Mouse (Mus musculus): ENCODE data around the gene Fam129a. TPM values are rescaled to one million over a fixed set of nuclear protein-coding genes. Genes with fewer than 3 reads are reported as not detected.

The Fam129a gene
- polyA plus RNA-seq, 1 experiment: 5.8 TPM

- Histone ChIP-seq H3K4me3 (ENCODE audit: insufficient read depth, low read depth, low read length) (no peak overlapping the region), H3K27ac (ENCODE audit: insufficient read depth, low read depth, low read length) (no peak overlapping the region), H3K27me3 (replicated peaks; ENCODE audit: control insufficient read depth, insufficient read depth, low read length) (no peaks in the 10 kb centered on the region), H3K4me1 (ENCODE audit: control insufficient read depth, insufficient read depth, low read length) (peaks cover 16% of the 10 kb centered on the region; the same call in 1 of the 2 replicates), H3K36me3 (ENCODE audit: control insufficient read depth, insufficient read depth, low read length) (no peaks in the 10 kb centered on the region)
- WGBS: 92% methylated on average over 6 of the region's 6 CpGs
- no peak for DNase-seq
- TF ChIP-seq CTCF (conservative IDR thresholded peaks at IDR 0.05; ENCODE audit: insufficient read depth, insufficient read length, low read depth, low read length): no peak
- no peak for TF ChIP-seq POLR2A (IDR thresholded peaks at IDR 0.05; ENCODE audit: low read depth, low read length)
Measured at GRCm38 (mm10) chr1:151615625-151616024, 44.6 kb downstream of the Fam129a start.

DNA sequence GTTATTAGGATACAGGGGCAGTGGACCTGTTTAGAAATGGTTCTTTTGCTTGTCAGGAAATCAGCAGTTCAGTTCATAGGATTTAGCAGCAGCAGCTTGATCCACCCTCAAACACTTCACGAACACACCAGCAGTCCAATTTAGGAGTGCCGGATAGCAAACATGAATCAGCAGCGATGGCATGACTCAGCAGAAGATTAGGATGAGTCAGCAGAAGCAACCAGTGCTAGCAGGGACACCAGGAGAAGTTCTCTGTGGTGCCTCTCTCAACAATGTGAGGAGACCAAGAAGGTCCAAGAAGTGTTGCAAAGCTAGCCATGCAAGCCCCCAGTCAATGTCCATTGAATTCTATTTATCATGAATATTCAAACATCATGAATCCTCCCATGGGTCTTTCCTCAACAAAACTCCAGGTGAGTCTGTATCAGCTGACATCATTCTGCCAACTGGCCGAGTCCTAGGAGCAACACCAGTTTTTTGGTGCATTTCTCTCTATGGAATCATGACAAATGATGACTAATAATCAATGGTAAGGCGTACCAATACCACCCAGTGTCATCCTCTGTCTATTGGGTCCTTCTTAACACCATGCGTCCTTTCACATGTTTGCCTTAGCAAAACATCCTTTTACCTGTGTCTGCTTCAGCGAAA, 45.7 kb downstream of the Fam129a start:
- H3K27ac ChIP-seq (ENCODE audit: insufficient read depth, low read depth, low read length): no peak overlapping the region
- no peak for TF ChIP-seq CTCF (conservative IDR thresholded peaks at IDR 0.05; ENCODE audit: insufficient read depth, insufficient read length, low read depth, low read length)
- no peak for TF ChIP-seq POLR2A (IDR thresholded peaks at IDR 0.05; ENCODE audit: low read depth, low read length)
- no peak for DNase-seq
- H3K36me3 ChIP-seq (ENCODE audit: control insufficient read depth, insufficient read depth, low read length): no peaks in the 10 kb centered on the region
- 89% methylated on average over 7 of the region's 7 CpGs for WGBS
- H3K27me3 ChIP-seq (replicated peaks; ENCODE audit: control insufficient read depth, insufficient read depth, low read length): no peaks in the 10 kb centered on the region
- no peak overlapping the region for H3K4me3 ChIP-seq (ENCODE audit: insufficient read depth, low read depth, low read length)
- H3K4me1 ChIP-seq (ENCODE audit: control insufficient read depth, insufficient read depth, low read length): peaks cover 16% of the 10 kb centered on the region; the same call in 1 of the 2 replicates

GRCm38 (mm10) chr1:151618251-151618650, 47.3 kb downstream of the Fam129a start:
- H3K27me3 ChIP-seq (replicated peaks; ENCODE audit: control insufficient read depth, insufficient read depth, low read length): no peaks in the 10 kb centered on the region
- H3K27ac ChIP-seq (ENCODE audit: insufficient read depth, low read depth, low read length): no peak overlapping the region
- no peak overlapping the region for H3K4me3 ChIP-seq (ENCODE audit: insufficient read depth, low read depth, low read length)
- no peaks in the 10 kb centered on the region for H3K36me3 ChIP-seq (ENCODE audit: control insufficient read depth, insufficient read depth, low read length)
- no peak for DNase-seq
- no peak for TF ChIP-seq CTCF (conservative IDR thresholded peaks at IDR 0.05; ENCODE audit: insufficient read depth, insufficient read length, low read depth, low read length)
- no peak for TF ChIP-seq POLR2A (IDR thresholded peaks at IDR 0.05; ENCODE audit: low read depth, low read length)
- 72% methylated on average over 3 of the region's 3 CpGs for WGBS
- H3K4me1 ChIP-seq (ENCODE audit: control insufficient read depth, insufficient read depth, low read length): peaks cover 16% of the 10 kb centered on the region; the same call in 1 of the 2 replicates

DNA sequence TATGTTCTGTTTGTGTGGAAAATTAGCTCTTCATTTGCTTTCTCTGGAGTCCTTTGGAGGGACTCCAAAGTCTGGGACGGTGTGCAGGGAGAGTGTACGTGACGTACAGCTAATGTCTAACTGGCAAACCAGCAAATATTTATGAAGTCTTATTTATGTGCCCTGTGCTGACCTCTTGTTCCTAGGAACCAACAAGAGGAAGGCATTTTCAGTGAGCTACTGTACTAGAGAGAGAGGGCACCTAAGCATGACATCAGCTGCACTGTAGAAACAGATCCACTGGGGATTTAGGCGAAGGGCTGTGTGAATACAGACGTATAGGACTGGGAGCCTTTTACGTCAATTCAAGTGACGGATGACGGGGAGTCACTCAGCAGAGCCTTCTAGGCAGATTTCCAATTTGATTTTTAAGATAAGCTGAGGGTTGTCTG, 48.3 kb downstream of the Fam129a start:
- peak overlapping the region; percentile 43; the same call in 1 of the 2 replicates for H3K27ac ChIP-seq (ENCODE audit: insufficient read depth, low read depth, low read length)
- 32% methylated on average over 8 of the region's 8 CpGs for WGBS
- TF ChIP-seq CTCF (conservative IDR thresholded peaks at IDR 0.05; ENCODE audit: insufficient read depth, insufficient read length, low read depth, low read length): no peak
- TF ChIP-seq POLR2A (IDR thresholded peaks at IDR 0.05; ENCODE audit: low read depth, low read length): no peak
- H3K27me3 ChIP-seq (replicated peaks; ENCODE audit: control insufficient read depth, insufficient read depth, low read length): no peaks in the 10 kb centered on the region
- peaks cover 16% of the 10 kb centered on the region; the same call in 1 of the 2 replicates for H3K4me1 ChIP-seq (ENCODE audit: control insufficient read depth, insufficient read depth, low read length)
- peak; percentile 34 for DNase-seq
- H3K36me3 ChIP-seq (ENCODE audit: control insufficient read depth, insufficient read depth, low read length): no peaks in the 10 kb centered on the region
- H3K4me3 ChIP-seq (ENCODE audit: insufficient read depth, low read depth, low read length): no peak overlapping the region

- TF ChIP-seq POLR2A (IDR thresholded peaks at IDR 0.05; ENCODE audit: low read depth, low read length) (no peak), CTCF (conservative IDR thresholded peaks at IDR 0.05; ENCODE audit: insufficient read depth, insufficient read length, low read depth, low read length) (no peak)
- Histone ChIP-seq H3K27ac (ENCODE audit: insufficient read depth, low read depth, low read length) (no peak overlapping the region), H3K27me3 (replicated peaks; ENCODE audit: control insufficient read depth, insufficient read depth, low read length) (no peaks in the 10 kb centered on the region), H3K4me3 (ENCODE audit: insufficient read depth, low read depth, low read length) (no peak overlapping the region), H3K4me1 (ENCODE audit: control insufficient read depth, insufficient read depth, low read length) (peaks cover 16% of the 10 kb centered on the region; the same call in 1 of the 2 replicates), H3K36me3 (ENCODE audit: control insufficient read depth, insufficient read depth, low read length) (no peaks in the 10 kb centered on the region)
- DNase-seq: peak; percentile 38
Measured at GRCm38 (mm10) chr1:151620730-151621129, 49.7 kb downstream of the Fam129a start.

GRCm38 (mm10) chr1:151624442-151625226, 53.6 kb downstream of the Fam129a start:
- no peak for DNase-seq
- H3K27ac ChIP-seq (ENCODE audit: insufficient read depth, low read depth, low read length): no peak overlapping the region
- H3K4me1 ChIP-seq (ENCODE audit: control insufficient read depth, insufficient read depth, low read length): peaks cover 10% of the 10 kb centered on the region; the same call in 1 of the 2 replicates
- no peak overlapping the region for H3K4me3 ChIP-seq (ENCODE audit: insufficient read depth, low read depth, low read length)
- H3K36me3 ChIP-seq (ENCODE audit: control insufficient read depth, insufficient read depth, low read length): no peaks in the 10 kb centered on the region
- TF ChIP-seq POLR2A (IDR thresholded peaks at IDR 0.05; ENCODE audit: low read depth, low read length) (no peak), CTCF (conservative IDR thresholded peaks at IDR 0.05; ENCODE audit: insufficient read depth, insufficient read length, low read depth, low read length) (no peak)
- no peaks in the 10 kb centered on the region for H3K27me3 ChIP-seq (replicated peaks; ENCODE audit: control insufficient read depth, insufficient read depth, low read length)
- WGBS: 85% methylated on average over 3 of the region's 3 CpGs

DNA sequence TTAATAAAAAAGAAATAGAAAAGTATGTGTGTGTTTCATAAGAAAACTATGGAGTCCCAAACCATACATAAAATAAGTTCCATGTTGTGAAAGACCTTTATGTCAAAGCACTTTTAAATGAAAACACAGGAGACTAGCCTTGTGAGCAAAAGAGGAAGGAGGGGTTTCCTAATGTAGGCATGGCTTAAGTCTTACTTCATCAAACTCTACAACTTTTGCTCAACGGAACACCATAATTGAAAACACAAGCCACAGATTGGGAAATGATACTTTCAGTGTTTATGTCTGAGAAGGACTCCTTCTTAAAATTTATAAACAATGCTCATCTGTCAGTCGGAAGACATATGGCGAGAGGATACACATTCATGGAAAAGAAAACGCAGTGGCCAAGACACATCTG, 54.3 kb downstream of the Fam129a start:
- peaks cover 5% of the 10 kb centered on the region; the same call in 1 of the 2 replicates for H3K4me1 ChIP-seq (ENCODE audit: control insufficient read depth, insufficient read depth, low read length)
- no peak overlapping the region for H3K27ac ChIP-seq (ENCODE audit: insufficient read depth, low read depth, low read length)
- no peak overlapping the region for H3K4me3 ChIP-seq (ENCODE audit: insufficient read depth, low read depth, low read length)
- H3K27me3 ChIP-seq (replicated peaks; ENCODE audit: control insufficient read depth, insufficient read depth, low read length): no peaks in the 10 kb centered on the region
- TF ChIP-seq CTCF (conservative IDR thresholded peaks at IDR 0.05; ENCODE audit: insufficient read depth, insufficient read length, low read depth, low read length): no peak
- DNase-seq: no peak
- no peaks in the 10 kb centered on the region for H3K36me3 ChIP-seq (ENCODE audit: control insufficient read depth, insufficient read depth, low read length)
- WGBS: 89% methylated on average over 4 of the region's 4 CpGs
